Mouse (Mus musculus) urinary bladder, adult 18-20 months (tissue): ENCODE results near the gene Kmt5c.
A peak's percentile ranks its signal among the peaks of the same experiment; 100 is the strongest.

Experiments used
- DNase-seq, 2 experiments: peaks; one replicate each; pipeline ENCODE4 v3.0.0; 2022; ENCODE audit warnings: low spot score in 2 of 2, mixed read lengths in 2 of 2

Gene Kmt5c

DNA sequence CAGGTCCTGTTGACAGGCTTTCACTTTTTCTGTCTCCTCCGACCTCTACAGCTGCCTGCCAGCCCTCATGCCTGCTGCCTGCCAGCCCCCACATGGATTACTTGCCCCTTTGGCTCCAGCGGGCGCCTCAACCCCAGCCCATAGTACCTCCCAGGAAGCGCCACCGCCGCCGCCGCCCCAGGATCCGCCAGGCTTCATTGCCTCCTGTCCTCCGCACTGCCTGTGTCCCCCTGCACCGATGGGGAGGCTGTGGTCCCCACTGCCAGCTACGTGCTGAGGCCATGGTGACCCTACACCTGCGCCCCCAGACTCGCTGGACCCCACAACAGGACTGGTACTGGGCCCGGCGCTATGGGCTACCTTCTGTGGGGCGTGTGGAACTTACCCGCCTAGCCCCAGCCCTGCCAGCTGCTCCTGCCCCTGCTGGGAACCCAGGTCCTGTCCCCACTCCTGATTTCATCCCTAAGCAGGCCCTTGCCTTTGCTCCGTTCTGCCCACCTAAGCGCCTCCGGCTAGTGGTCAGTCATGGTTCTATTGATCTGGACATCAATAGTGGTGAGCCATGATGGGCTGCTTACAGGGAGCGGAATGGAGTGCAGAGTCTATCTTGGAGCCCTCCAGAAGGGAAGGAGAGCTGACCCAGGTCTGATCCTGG lies 6.5 kb downstream of the Kmt5c start:
- DNase-seq = no peak

DNA sequence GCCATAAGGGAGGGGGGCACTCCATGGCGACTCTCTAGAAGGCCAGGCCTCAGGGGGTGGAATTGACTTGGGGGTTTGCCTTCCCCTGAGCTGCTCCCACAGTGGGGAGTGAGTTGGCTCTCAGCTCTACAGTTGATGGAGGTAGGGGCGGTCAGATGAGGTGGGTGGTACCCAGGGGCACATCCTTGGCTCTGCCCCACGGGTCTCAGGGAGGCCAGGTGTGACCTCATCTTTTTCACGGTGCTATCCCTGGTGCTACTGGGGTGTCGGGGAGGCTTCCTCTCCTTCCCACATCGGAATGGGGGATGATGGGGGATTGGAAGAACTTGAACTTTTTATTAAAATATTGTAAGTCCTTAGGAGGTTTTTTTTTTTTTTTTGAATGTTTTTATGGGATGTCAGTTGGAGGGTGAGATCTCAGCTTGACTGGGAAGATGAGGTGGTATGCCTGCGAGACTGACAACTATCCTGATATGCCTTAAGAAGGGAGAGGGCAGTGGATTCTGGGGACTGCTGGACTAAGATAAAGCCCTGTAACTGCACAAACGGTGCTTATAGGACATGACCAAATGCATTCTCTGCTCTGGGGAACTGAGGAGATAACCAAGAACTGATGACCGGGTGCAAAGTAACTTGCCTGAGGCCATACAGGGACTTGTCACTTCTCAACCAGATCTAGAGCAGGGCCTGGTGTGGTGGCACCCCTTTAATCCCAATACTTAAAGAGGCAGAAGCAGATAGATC lies 7.4 kb downstream of the Kmt5c start:
- no peak for DNase-seq

DNA sequence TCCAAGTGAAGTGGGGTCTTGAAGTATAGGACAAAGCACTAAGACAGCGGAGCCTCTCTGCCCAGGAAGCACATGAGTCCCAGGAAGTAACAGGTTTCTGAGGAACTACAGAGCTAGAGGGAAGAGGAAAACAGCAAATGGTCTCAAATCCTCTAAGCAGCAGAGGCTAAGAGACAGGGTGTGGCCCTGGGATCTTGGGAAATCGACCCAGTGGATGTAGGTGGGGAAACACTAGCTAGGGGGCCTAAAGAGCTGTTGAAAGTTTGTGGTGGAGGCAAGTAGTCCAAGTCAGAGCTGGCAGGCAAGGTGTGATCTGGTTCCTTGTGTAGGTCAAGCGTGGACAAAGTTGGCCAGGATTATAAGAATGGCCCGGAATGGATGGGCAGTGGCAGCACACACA lies 8.4 kb downstream of the Kmt5c start:
- DNase-seq = no peak

DNA sequence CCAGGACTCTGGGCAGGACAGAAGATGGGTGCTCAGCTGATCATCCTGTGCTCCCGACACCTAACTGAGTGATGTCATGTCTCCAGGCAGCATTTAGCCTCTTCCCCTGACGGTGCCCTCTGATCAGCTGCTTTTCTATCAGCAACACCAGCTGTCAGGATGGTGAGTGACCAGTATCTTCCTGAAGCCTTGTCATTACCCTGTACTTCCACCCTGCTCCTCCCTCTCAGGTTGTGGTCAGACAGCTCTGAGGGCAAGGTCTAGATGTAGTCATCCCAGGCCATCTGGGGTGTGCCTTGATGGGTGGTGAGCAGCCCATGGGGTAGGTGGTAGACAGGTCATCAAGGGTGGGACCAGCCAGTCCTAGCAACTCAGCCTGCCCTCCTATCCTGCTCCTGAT lies 9.3 kb downstream of the Kmt5c start:
- DNase-seq = no peak

DNA sequence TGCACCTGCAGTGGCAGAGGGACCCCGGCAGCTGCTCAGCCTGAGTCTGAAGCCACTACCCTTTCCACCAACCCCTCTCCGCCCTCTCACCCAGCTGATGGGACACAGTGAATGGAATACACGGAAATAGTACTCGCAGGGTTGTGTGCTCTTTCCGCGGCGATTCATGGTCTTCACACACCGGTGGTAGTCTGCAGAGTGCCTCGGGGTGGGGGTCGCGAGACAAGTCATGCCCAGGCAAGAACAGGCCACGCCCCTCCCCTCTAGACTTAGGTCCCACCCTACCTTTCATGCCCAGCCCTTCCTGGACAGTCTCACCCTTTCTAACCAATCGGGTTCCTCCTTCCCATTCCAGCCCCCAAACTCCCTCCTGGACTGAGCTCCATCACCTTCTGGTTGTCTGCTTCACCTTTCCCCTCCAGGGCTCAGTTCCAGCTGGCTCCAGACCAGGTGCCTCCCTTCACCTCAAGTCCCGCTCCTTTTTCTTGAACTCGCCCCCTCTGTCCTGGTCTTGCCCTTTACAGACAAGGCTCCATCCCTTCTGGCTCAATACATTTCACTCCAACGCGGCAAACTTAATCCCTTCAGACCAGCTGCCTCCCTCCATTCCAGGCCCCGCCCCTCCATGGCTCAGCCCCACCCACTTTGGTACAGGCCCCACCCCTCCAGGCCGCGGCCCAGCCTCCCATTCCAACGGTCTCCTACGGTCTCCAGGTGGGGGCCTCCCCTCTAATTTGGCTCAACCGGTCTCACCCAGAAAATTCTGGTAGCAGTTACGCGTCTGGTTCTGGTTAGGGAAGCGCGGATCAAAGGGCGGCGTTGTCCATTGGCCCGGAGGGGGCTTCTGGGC lies 12.3 kb downstream of the Kmt5c start:
- peak in 1 of 2 experiments; percentile 21 for DNase-seq

DNA sequence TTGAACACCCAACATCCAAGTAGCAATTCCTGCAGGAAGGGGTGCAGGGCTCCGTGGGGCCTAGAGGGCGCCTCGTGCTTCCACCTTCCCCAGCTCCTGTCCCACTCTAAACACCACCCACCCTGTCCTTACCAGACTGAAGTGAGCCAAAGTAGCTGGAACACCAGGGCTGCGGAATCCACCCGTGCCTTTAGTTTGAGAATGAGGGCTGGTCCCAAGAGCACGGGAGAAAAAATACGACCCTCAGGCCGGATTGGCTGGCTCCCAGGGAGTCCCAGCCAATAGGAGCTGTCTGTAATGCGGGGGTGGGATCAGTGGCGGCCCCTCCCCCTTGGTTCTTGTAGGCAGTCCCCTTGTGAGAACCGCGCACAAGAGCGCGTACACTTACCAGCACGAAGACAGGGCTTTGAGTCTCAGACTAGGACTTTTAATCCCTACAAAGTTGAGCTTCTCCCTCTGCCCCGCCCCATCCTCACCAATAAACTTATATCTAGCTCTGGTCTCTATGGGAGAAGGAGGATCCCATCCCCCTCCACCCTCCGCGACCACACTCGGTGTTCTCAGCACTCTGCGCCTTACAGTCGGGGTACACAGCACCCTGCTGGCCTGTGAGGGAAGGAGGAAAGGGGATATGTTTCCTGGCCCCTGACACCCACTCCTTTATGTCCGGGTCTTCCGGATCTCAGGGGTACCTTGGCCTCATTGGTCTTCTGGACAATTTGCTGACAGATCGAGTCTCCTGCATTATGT lies 13.1 kb downstream of the Kmt5c start, which contains the start of gene Cox6b2:
Gene Cox6b2 (minus strand): TSS at position 274 of the 750 bp plus-strand sequence.
- peak; percentile 56 to 58 for DNase-seq

DNA sequence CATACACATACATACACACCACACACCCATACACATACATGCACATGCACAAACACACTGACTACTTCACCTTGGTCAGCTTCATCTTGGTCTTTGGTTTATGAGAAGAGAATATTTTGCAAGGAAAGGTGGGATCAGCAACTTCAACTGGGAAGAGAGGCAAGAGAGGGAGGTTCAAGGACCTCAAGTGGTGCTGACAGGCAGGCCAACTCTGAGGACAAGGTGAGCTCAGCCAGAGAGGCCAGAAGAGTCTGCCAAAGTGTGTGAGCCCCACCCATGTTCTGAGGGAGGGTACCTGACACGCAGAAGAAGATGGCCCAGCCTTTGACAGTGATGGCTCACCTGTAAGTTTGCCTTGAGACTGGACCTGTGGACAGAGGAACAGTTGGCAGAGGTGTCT lies 19.8 kb downstream of the Kmt5c start:
- DNase-seq = no peak

DNA sequence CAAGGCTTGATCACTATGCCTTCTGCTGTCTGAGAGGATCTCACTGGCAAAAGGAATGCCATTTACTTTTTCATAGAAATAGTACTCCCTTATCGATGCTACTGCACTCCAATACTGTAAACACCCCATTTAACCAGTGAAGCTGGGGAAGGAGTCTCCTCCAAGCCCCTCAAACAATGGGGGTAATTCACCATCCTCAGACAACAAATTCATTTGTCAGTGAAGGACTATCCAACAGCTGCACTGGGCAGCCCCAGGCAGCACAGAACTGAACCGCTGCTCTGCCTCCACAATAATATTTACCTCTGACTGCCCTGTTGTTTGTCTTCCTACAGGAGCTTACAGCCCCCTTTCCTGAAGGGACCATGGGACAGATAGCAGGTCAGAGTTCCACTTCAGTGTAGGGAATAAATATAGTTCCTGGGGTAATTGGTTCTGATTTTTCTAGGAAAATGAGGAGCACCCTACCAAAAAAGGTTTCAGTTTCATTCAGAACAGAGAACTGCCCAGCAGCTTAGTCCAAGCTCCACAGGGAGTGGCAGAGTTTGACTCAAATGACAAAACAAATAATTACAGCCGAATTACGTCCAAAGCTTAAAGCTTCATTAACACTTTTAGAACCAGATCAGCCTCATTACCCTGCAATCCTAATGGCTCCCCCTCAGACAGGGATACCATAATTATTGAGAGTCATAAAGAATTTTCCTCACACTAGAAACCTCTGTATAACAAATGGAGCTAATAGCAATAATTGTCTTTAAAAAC lies 25.2 kb downstream of the Kmt5c start:
- no peak for DNase-seq

DNA sequence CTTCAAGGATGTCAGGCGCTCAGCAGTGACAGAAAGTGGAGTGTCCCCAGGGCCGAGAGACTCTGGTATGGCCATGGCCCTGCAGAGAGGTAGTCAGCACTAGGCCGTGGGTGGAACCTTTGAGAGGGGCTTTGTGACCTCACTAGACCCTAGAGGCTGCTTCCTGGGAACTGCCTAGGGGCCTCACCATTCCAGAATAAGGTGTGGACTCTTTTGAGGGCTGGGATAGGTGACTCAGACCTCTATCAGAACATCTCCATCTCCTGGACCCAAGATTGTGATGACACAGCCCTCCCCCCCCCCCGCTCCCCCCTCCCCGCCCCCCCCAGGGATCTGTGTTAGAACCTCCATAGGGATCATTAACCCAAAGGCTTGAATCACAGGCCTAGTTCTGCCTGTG lies 31.3 kb downstream of the Kmt5c start, which contains the start of gene Fam71e2:
Gene Fam71e2 (minus strand): TSS at position 101 of the 400 bp plus-strand sequence.
- no peak for DNase-seq

DNA sequence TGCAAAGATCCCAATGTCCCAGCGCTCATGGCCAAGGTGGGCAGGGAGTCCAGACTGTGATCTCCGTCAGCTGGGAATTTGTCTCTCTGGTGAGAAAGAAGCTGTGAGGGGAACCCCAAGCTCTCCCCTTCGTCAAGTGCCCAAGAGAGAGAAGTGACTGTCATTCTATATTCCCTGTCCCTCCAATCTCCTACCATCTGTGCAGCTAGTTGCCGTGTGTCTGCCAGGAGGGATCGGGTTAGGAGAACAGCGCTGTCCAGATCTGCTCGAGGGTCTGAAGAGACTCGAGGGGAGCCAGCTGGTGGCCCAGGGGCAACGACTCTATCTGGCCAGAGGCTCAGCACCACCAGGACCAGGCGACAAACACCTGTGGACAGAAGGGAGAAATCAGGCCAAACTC lies 36.2 kb downstream of the Kmt5c start:
- DNase-seq = no peak

DNA sequence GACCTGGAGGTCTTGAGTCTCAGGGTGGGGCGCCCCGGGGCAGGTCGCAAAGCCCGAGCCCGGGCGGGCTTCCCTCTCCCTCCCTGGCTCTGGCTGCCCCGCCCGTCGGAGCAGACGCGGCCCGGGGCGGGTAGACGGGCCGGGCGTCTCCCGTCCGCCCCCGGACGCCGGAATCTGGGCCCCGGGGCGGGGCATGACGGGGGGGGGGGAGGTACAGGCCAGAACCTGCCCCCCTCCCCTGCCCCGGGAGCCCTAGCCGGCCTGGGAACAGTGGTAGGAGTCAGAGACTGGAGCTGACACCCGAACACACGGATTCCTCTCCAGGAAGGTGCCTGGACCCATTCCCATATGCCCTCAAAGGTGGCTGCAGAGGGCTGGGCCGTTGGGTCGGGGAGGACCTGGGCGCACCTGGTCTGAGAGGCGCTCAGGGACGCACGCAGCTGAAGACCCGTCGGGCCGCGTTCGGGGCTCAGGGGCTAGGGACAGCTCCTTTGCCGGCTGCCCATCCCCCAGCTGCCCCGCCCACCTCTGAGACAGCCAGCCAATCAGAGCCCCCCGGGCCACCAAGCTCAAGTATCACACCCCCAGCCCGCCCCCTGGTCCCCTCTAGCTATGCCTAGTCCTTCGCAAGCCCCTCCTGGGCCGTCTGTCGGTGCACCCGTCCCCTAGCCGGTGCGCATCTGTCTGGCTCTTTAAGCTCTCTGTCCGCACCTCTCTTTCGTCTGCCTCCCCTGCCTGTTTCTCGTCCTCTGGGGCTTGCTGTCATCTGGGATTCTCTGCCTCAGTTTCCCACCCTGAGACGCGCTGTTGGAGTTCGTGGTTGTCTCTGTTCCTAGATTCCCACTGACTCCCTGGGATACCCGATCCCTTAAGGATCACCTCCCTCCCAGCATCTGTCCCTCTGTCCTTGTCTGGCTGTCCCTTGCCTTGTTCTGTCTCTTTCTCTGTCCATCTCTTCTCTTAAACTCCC lies 37.2 kb downstream of the Kmt5c start:
- peak; percentile 35 to 54 for DNase-seq

DNA sequence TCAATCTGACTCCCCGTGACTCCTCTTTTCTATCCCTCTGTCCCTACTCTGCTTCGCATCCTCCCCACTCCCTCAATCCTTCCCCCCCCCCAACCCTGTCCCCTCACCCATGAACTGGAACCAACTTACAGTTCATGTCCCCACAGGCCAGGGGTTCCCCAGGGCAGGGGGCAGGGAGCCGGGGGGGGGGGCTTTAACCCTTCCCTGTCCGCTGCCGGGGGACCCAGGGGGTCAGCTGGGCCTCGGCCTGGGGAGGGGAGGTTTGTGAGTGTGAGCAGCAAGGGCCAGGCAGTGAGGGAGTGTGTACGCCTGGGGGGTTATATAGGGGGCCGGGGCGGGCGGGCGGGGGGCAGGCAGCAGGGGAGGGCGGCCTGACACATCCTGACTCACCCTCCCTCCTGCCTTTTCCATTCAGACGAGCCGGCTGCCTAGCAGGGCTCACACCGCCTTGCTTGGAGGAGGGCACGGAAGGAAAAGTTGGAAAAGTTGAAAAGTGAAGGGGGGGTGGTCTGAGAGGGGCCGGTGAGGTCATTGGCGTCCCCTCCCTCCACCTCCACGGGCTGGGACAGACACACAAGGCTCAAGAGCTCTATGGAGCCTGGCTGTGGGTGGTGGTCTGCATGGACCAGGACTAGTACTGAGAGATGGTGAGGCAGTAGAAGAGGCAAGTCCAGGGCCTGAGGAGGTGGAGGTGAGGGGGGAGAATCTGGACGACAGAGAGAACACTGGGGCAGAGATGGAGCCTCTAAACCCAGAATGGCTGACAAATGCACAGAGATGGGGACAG lies 38.1 kb downstream of the Kmt5c start:
- no peak for DNase-seq

DNA sequence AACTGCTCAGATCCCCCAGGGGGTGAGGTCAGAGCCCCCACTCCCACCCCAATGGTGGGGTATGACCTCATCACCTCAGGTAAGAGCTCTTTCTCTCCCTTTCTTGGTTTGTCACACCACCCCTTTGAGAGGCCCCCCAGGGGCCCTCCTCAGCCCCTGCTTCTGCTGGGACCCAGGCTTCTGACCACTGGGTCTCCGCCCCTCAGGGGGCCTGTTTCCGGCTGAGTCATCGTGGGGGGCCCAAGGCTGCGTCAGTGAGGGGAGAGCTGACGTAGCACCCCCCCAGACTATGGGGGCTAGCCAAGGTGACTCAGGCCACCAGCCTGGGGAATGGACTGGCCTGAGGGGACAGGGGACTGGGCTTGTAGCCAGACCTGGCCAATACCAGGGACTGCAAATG lies 40.0 kb downstream of the Kmt5c start:
- no peak for DNase-seq

DNA sequence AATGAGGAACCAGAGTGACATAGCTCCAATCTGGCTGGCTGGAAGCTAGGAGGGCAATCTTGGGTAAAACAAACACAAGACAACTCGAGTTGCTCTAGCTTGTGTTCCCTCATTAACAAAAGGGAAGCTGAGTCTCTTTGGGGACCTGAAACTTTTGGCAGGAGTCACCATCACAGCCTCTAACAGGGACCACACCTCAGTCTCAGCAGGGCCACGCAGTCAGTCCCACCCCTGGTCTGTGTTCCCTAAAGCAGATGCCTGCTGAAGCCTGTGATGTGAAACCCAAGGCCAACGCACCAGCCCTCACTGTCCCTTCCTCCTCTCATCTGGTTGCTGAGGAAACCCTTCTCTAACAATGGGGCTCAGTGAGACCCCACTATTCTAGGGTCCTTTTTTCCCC lies 42.2 kb downstream of the Kmt5c start:
- no peak for DNase-seq

DNA sequence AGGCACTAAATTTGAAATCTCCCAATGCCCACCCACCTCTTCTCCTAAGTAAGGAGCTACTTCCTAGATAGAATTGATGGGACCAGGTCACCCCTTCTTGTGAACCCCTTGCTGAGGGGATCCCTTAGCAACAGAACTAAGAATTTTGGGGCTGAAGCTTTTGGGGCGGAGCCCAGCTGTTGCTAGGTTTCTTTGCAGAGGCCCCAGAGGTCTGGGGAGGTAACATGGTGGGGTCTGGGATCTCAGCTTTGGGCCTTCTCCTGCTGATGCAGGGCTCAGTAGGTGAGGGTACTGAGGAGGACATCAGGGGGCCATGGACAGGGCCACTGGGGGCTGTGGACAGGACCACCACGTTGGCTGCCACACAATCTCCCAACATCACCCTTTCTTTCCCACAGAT lies 42.8 kb downstream of the Kmt5c start, which contains the start of the genes Il11 and Tmem190:
Gene Il11 (minus strand): TSS at position 101 of the 400 bp plus-strand sequence.
Gene Tmem190 (plus strand): TSS at position 179 of the 400 bp plus-strand sequence.
- DNase-seq = no peak

DNA sequence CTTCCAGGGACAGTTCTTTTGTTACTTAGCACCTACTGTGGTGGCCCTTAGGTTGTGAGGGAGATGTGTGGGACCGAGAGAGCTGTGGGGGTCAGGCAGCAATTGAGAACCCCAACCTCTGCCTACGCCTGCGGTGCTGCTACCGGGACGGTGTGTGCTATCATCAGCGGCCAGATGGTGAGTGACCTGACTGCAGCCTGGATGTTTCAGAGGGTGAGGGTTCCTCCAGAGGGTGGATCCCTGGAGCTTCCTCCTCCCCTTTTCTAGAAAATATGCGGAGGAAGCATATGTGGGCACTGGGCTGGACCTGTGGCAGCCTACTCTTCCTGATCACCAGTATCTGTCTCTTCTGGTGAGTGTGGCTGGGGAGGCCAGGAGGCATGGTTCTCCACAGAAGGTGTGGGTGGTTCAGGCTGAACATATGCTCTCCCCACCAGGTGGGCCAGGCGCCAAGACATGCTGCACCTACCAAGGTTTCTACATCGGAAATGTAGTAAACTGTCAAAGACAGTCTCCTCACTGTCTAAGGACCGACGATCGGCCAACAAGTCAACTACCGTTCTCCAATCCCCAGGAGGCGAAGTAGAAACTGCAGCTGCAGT lies 43.9 kb downstream of the Kmt5c start:
- no peak for DNase-seq

DNA sequence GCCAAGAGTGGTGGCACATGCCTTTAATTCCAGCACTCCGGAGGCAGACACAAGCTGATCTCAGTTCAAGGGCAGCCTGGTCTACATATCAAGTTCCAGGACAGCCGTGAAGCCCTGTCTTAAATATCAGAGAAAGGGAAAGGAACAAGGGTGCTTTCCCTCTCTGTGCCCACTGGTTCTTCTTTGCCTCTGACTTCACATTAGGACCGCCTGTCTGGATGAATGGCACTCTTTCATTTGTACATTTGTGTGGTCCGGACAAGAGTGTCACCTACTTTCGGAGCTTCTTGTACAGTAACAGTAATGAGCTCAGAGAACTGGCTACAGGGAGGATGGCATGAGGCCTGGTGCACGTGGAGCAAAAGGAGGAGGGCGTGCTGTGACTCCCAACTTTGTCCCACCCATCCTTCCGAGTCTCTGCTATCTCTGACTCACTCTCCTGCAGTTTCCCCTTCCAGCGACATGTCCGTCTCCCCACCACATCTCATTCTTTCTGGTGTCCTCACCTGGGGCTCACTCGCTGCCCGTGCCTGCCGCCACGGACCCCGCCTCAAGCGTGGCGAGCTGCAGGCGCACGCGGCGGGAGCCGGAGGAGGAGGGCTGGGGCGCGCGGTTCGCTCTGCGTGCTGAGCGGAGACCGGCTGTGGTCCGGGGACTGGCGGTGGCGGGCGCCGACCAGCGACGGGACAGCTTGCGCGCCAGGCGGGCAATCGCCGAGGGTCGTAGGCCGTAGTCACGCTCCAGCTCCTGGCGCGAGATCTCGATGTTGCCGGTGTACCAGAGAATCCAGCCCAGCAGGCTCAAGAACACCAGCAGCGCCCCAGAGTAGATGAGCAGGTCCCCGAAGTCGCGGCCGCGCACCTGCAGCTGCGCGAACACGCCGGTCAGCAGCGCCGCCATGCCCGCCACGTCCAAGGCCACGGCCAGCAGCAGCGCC lies 48.9 kb downstream of the Kmt5c start:
- DNase-seq = peak; percentile 29 to 82
